Mouse (Mus musculus) neural tube, embryonic 14.5 days (tissue): ENCODE data around the gene D16Ertd472e. TPM values are rescaled to one million over a fixed set of nuclear protein-coding genes. Genes with fewer than 3 reads are reported as not detected.

ENCODE experiments used
- ATAC-seq: fragments of 200-750 bp; cut with Nextera tagmentation; 2 replicates; pipeline ENCODE4 v1.8.0; 2017; ENCODE audit warnings: low read depth, mild to moderate bottlenecking, moderate TSS enrichment, moderate library complexity
- H3K27ac ChIP-seq: fragments of 300-500 bp; sonication (generic); 2 replicates; pipeline ENCODE4 v1.5.1; 2014; ENCODE audit warnings: low read depth, mild to moderate bottlenecking, control low read depth, low read length, moderate library complexity, mixed read lengths
- H3K27me3 ChIP-seq: fragments of 300-500 bp; sonication (generic); 2 replicates; pipeline ENCODE4 v1.6.1; 2014; ENCODE audit warnings: low read length; ENCODE audit not compliant: control insufficient read depth, insufficient read depth
- H3K36me3 ChIP-seq: fragments of 300-500 bp; sonication (generic); 2 replicates; pipeline ENCODE4 v1.6.1; 2014; ENCODE audit warnings: low read length, mixed read lengths; ENCODE audit not compliant: control insufficient read depth, insufficient read depth
- H3K4me1 ChIP-seq: fragments of 300-500 bp; sonication (generic); 2 replicates; pipeline ENCODE4 v1.6.1; 2014; ENCODE audit warnings: low read length; ENCODE audit not compliant: control insufficient read depth, insufficient read depth
- H3K4me2 ChIP-seq: fragments of 300-500 bp; sonication (generic); 2 replicates; pipeline ENCODE4 v1.6.1; 2014; ENCODE audit warnings: mild to moderate bottlenecking, low read depth, low read length, control low read depth
- H3K4me3 ChIP-seq: fragments of 300-500 bp; sonication (generic); 2 replicates; pipeline ENCODE4 v1.5.1; 2014; ENCODE audit warnings: low read depth, low read length, control low read depth, mixed read lengths
- H3K9ac ChIP-seq: fragments of 300-500 bp; sonication (generic); replicated peaks from 2 replicates; pipeline ENCODE4 v1.6.1; 2014; ENCODE audit warnings: low read depth, mild to moderate bottlenecking, control low read depth, low read length, mixed read lengths
- H3K9me3 ChIP-seq: fragments of 300-500 bp; sonication (generic); 2 replicates; pipeline ENCODE4 v1.6.1; 2016; ENCODE audit warnings: low read length; ENCODE audit not compliant: control insufficient read depth
- WGBS: fragments of 180-500 bp; shearing (Covaris S2); extraction: QIAGEN DNeasy Blood & Tissue Kit; methylation state at CpG from one replicate; pipeline ENCODE4 v1.1.7; 2014; 5-methylcytosine and 5-hydroxymethylcytosine counted together
- polyA plus RNA-seq: library from polyadenylated mRNA; unstranded; fragments of >200 nt; fragmentation: Nextera tagmentation; extraction: Ambion mirVana; gene quantifications from 2 replicates; pipeline ENCODE4 v1.2.1, GENCODE M21; 2014

D16Ertd472e gene
- polyA plus RNA-seq, 1 experiment from 2014 or later: 8.2 TPM

GRCm38 (mm10) chr16:78557573-78557972, 18.9 kb downstream of the D16Ertd472e start:
- no peak overlapping the region for H3K9ac ChIP-seq
- H3K9me3 ChIP-seq: no peaks in the 10 kb centered on the region
- ATAC-seq: no peak
- no peaks in the 10 kb centered on the region for H3K4me1 ChIP-seq
- H3K4me3 ChIP-seq: no peak overlapping the region
- H3K27me3 ChIP-seq: no peaks in the 10 kb centered on the region
- WGBS: 94% methylated on average over 4 of the region's 4 CpGs
- H3K27ac ChIP-seq: no peak overlapping the region
- H3K4me2 ChIP-seq: no peak overlapping the region
- H3K36me3 ChIP-seq: no peaks in the 10 kb centered on the region

- Histone ChIP-seq H3K27me3 (no peaks in the 10 kb centered on the region), H3K9ac (no peak overlapping the region), H3K4me3 (no peak overlapping the region), H3K9me3 (no peaks in the 10 kb centered on the region), H3K4me1 (no peaks in the 10 kb centered on the region), H3K4me2 (no peak overlapping the region), H3K36me3 (no peaks in the 10 kb centered on the region), H3K27ac (no peak overlapping the region)
- no peak for ATAC-seq
- WGBS: 95% methylated on average over 10 of the region's 10 CpGs
Measured at GRCm38 (mm10) chr16:78554911-78555648, 21.4 kb downstream of the D16Ertd472e start.

- no peak overlapping the region for H3K4me3 ChIP-seq
- 96% methylated on average over 10 of the region's 10 CpGs for WGBS
- H3K9me3 ChIP-seq: no peaks in the 10 kb centered on the region
- H3K9ac ChIP-seq: no peak overlapping the region
- H3K4me2 ChIP-seq: no peak overlapping the region
- no peaks in the 10 kb centered on the region for H3K27me3 ChIP-seq
- no peaks in the 10 kb centered on the region for H3K4me1 ChIP-seq
- H3K36me3 ChIP-seq: no peaks in the 10 kb centered on the region
- ATAC-seq: no peak
- H3K27ac ChIP-seq: no peak overlapping the region
Measured at GRCm38 (mm10) chr16:78547367-78547766, 29.1 kb downstream of the D16Ertd472e start.

- H3K4me1 ChIP-seq: no peaks in the 10 kb centered on the region
- no peak overlapping the region for H3K4me3 ChIP-seq
- no peaks in the 10 kb centered on the region for H3K36me3 ChIP-seq
- no peak overlapping the region for H3K4me2 ChIP-seq
- H3K9ac ChIP-seq: no peak overlapping the region
- no peaks in the 10 kb centered on the region for H3K9me3 ChIP-seq
- ATAC-seq: no peak
- no peaks in the 10 kb centered on the region for H3K27me3 ChIP-seq
- H3K27ac ChIP-seq: no peak overlapping the region
- WGBS: 95% methylated on average over 6 of the region's 6 CpGs
Measured at GRCm38 (mm10) chr16:78546529-78546928, 30.0 kb downstream of the D16Ertd472e start.

- ATAC-seq: no peak
Measured at GRCm38 (mm10) chr16:78540376-78541246, 35.9 kb downstream of the D16Ertd472e start.

GRCm38 (mm10) chr16:78537798-78538422, 38.6 kb downstream of the D16Ertd472e start:
- Histone ChIP-seq H3K36me3 (no peaks in the 10 kb centered on the region), H3K9ac (no peak overlapping the region), H3K27ac (no peak overlapping the region), H3K9me3 (no peaks in the 10 kb centered on the region), H3K4me1 (no peaks in the 10 kb centered on the region), H3K4me2 (no peak overlapping the region), H3K4me3 (no peak overlapping the region), H3K27me3 (no peaks in the 10 kb centered on the region)
- 91% methylated on average over 8 of the region's 8 CpGs for WGBS
- ATAC-seq: no peak

More at GRCm38 (mm10) chr16:78540376-78541246, 35.9 kb downstream of the D16Ertd472e start:
- Histone ChIP-seq H3K4me1 (no peaks in the 10 kb centered on the region), H3K27me3 (no peaks in the 10 kb centered on the region), H3K9ac (no peak overlapping the region), H3K27ac (no peak overlapping the region), H3K4me3 (no peak overlapping the region), H3K9me3 (no peaks in the 10 kb centered on the region), H3K36me3 (no peaks in the 10 kb centered on the region), H3K4me2 (no peak overlapping the region)
- WGBS: 88% methylated on average over 16 of the region's 16 CpGs

GRCm38 (mm10) chr16:78537322-78537721, 39.2 kb downstream of the D16Ertd472e start:
- Histone ChIP-seq H3K4me3 (no peak overlapping the region), H3K27me3 (no peaks in the 10 kb centered on the region), H3K9me3 (no peaks in the 10 kb centered on the region), H3K27ac (no peak overlapping the region), H3K4me2 (no peak overlapping the region), H3K36me3 (no peaks in the 10 kb centered on the region), H3K4me1 (no peaks in the 10 kb centered on the region), H3K9ac (no peak overlapping the region)
- 49% methylated on average over 7 of the region's 7 CpGs for WGBS
- no peak for ATAC-seq

- H3K4me3 ChIP-seq: no peak overlapping the region
- H3K36me3 ChIP-seq: no peaks in the 10 kb centered on the region
- ATAC-seq: no peak
- WGBS: 55% methylated on average over 8 of the region's 8 CpGs
- no peaks in the 10 kb centered on the region for H3K27me3 ChIP-seq
- H3K9ac ChIP-seq: no peak overlapping the region
- H3K4me1 ChIP-seq: no peaks in the 10 kb centered on the region
- H3K27ac ChIP-seq: no peak overlapping the region
- no peak overlapping the region for H3K4me2 ChIP-seq
- no peaks in the 10 kb centered on the region for H3K9me3 ChIP-seq
Measured at GRCm38 (mm10) chr16:78534468-78534867, 42.0 kb downstream of the D16Ertd472e start.
